Mouse (Mus musculus) neural tube, embryonic 14.5 days (tissue): ENCODE measurements around the gene Olfr372. TPM values are rescaled to one million over a fixed set of nuclear protein-coding genes. Genes with fewer than 3 reads are reported as not detected.
"Not testable (repeated sequence)": the region's sequence is repeated elsewhere in the genome, so short reads cannot be mapped to it uniquely, and the experiment has no call there.

Experiments
- ATAC-seq: fragments of 200-750 bp; cut with Nextera tagmentation; 2 replicates; pipeline ENCODE4 v1.8.0; 2017; ENCODE audit warnings: low read depth, mild to moderate bottlenecking, moderate TSS enrichment, moderate library complexity
- H3K27ac ChIP-seq: fragments of 300-500 bp; sonication (generic); 2 replicates; pipeline ENCODE4 v1.5.1; 2014; ENCODE audit warnings: low read depth, mild to moderate bottlenecking, control low read depth, low read length, moderate library complexity, mixed read lengths
- H3K27me3 ChIP-seq: fragments of 300-500 bp; sonication (generic); 2 replicates; pipeline ENCODE4 v1.6.1; 2014; ENCODE audit warnings: low read length; ENCODE audit not compliant: control insufficient read depth, insufficient read depth
- H3K36me3 ChIP-seq: fragments of 300-500 bp; sonication (generic); 2 replicates; pipeline ENCODE4 v1.6.1; 2014; ENCODE audit warnings: low read length, mixed read lengths; ENCODE audit not compliant: control insufficient read depth, insufficient read depth
- H3K4me1 ChIP-seq: fragments of 300-500 bp; sonication (generic); 2 replicates; pipeline ENCODE4 v1.6.1; 2014; ENCODE audit warnings: low read length; ENCODE audit not compliant: control insufficient read depth, insufficient read depth
- H3K4me2 ChIP-seq: fragments of 300-500 bp; sonication (generic); 2 replicates; pipeline ENCODE4 v1.6.1; 2014; ENCODE audit warnings: mild to moderate bottlenecking, low read depth, low read length, control low read depth
- H3K4me3 ChIP-seq: fragments of 300-500 bp; sonication (generic); 2 replicates; pipeline ENCODE4 v1.5.1; 2014; ENCODE audit warnings: low read depth, low read length, control low read depth, mixed read lengths
- H3K9ac ChIP-seq: fragments of 300-500 bp; sonication (generic); replicated peaks from 2 replicates; pipeline ENCODE4 v1.6.1; 2014; ENCODE audit warnings: low read depth, mild to moderate bottlenecking, control low read depth, low read length, mixed read lengths
- H3K9me3 ChIP-seq: fragments of 300-500 bp; sonication (generic); 2 replicates; pipeline ENCODE4 v1.6.1; 2016; ENCODE audit warnings: low read length; ENCODE audit not compliant: control insufficient read depth
- WGBS: fragments of 180-500 bp; shearing (Covaris S2); extraction: QIAGEN DNeasy Blood & Tissue Kit; methylation state at CpG from one replicate; pipeline ENCODE4 v1.1.7; 2014; 5-methylcytosine and 5-hydroxymethylcytosine counted together
- polyA plus RNA-seq: library from polyadenylated mRNA; unstranded; fragments of >200 nt; fragmentation: Nextera tagmentation; extraction: Ambion mirVana; gene quantifications from 2 replicates; pipeline ENCODE4 v1.2.1, GENCODE M21; 2014

Gene Olfr372
- not detected in 2 replicates for polyA plus RNA-seq

DNA sequence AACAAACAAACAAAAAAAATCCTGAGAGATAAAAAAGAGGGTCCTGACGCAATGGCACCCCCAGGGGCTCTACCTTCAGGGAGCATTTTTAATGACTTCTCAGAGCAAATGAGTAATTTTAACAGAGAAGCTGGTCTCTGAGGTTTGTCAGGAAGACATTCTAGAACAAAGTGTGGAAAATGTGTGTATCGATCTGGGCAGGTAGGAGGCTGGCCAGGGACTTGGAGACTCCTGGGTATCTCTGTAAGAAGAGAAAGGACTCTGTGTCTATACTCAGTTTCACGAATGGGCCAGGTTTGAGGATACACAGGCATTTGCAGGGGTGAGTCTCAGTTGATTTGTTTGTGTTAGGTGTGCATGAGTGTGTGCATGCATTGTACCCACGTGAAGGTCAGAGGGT, at the start of gene Olfr372:
Olfr372 (plus strand) TSS at position 301 of the 400 bp plus-strand sequence.
- not testable (repeated sequence) for H3K4me2 ChIP-seq, H3K36me3 ChIP-seq, H3K4me1 ChIP-seq, H3K4me3 ChIP-seq, ATAC-seq, H3K9ac ChIP-seq, H3K9me3 ChIP-seq, H3K27ac ChIP-seq, H3K27me3 ChIP-seq
- whole genome bisulfite sequencing, result 85% methylated on average over 4 of the region's 4 CpGs

DNA sequence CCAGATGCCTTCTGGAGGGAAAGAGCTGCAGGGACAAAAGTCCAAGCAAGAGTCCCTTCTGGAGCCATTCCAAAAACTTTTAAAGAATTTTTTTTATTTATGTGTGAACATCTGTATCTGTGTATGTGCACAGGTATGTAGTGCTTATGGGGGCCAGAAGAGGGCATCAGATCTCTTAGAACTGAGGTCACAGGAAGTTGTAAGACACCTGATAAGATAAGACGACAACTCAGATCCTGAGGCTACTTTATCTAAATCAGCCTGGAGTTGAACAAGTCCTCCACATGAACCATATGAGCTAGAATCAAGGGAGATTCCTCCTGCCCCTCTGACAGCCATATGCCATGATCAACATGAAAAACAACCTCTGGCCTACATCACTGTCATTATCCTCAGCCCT, 41.6 kb upstream of the Olfr372 start:
- no peak overlapping the region for H3K9ac ChIP-seq
- no peaks in the 10 kb centered on the region for H3K27me3 ChIP-seq
- no peaks in the 10 kb centered on the region for H3K9me3 ChIP-seq
- no peak overlapping the region for H3K27ac ChIP-seq
- 94% methylated on average over 1 of the region's 1 CpGs for WGBS
- no peak overlapping the region for H3K4me3 ChIP-seq
- H3K4me2 ChIP-seq, result no peak overlapping the region
- ATAC-seq, result no peak
- H3K36me3 ChIP-seq, result no peaks in the 10 kb centered on the region
- no peaks in the 10 kb centered on the region for H3K4me1 ChIP-seq

DNA sequence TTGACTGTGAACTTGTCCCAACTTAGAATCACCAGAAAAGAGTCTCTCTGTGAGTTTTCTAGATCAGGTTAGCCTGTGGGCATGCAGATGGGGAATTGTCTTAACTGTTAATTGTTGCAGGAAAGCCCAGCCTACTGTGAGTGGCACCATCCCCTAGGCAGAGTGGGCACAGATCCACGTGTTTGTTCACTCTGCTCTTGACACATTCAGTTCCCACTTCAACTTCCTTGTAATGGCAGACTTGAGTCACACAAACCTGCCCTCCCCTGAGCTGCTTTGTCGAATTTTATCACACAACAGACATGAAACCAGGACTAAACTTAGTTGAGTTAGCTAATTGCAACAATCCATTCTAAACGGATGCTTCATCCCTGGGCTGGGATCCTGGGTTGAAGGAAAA, 40.8 kb upstream of the Olfr372 start:
- Histone ChIP-seq H3K4me2 (no peak overlapping the region), H3K9me3 (no peaks in the 10 kb centered on the region), H3K9ac (no peak overlapping the region), H3K4me3 (no peak overlapping the region), H3K27ac (no peak overlapping the region), H3K27me3 (no peaks in the 10 kb centered on the region), H3K36me3 (no peaks in the 10 kb centered on the region), H3K4me1 (no peaks in the 10 kb centered on the region)
- WGBS, result 69% methylated on average over 3 of the region's 3 CpGs
- no peak for ATAC-seq

DNA sequence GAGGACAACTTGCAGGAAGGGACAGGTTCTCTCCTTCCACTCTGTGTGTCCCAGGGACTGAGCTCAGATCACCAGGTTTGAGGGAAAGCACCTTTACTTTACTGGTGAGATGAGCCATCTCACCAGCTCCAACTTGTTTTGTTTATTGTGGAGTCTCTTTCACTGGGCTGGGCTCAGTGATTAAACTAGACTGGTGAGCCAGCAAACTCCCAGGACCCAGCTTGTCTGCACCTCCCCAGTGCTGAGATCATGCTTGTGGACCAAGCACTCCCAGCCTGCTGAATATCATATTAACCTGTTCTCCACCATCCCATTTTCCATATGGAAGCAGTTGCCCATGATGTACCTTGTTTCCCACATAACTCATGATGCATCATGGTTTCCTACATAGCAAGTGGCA, 38.1 kb upstream of the Olfr372 start:
- Histone ChIP-seq H3K27ac (no peak overlapping the region), H3K27me3 (no peaks in the 10 kb centered on the region), H3K9ac (no peak overlapping the region), H3K9me3 (no peaks in the 10 kb centered on the region), H3K4me1 (no peaks in the 10 kb centered on the region), H3K36me3 (no peaks in the 10 kb centered on the region), H3K4me3 (no peak overlapping the region), H3K4me2 (no peak overlapping the region)
- ATAC-seq, result no peak

DNA sequence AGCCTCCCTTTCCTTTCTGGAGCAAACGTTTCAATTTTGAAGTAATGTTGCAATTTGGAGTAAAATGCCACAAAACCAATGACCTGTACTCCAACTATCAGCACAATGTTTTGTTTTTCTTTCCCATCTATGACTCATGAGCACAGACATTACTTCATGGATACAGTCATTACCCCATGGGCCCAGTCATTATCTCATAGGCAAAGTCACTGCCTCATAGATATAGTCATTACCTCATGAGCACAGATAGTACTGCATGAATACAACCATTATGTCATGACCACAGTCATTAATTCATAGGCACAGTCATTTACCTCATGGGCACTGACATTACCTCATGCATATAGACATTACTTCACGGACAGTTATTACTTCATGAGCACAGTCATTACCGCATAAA, 35.1 kb upstream of the Olfr372 start:
- Histone ChIP-seq H3K4me1 (no peaks in the 10 kb centered on the region), H3K9me3 (no peaks in the 10 kb centered on the region), H3K36me3 (no peaks in the 10 kb centered on the region), H3K4me3 (no peak overlapping the region), H3K9ac (no peak overlapping the region), H3K27me3 (no peaks in the 10 kb centered on the region), H3K4me2 (no peak overlapping the region), H3K27ac (no peak overlapping the region)
- 91% methylated on average over 3 of the region's 3 CpGs for whole genome bisulfite sequencing
- no peak for ATAC-seq

DNA sequence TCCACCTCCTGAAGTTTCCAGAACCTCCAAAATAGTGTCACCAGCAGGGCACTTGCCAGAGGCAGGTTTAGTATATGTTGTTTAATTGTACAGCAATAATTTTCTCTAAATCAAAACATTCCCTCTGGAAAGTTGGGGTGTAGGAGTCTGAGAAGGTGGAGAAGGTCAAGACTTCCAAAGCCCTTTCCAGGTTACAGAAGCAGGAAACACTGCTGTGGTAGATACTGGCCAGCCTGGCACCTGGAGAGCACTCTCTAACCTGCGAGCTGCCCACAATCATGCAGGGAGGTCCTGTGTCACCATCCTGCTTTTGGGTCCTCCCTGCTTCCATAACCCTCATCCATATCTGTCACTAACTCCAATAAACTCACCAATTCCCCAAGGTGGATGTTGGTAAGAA, 34.3 kb upstream of the Olfr372 start:
- H3K36me3 ChIP-seq, result no peaks in the 10 kb centered on the region
- H3K27ac ChIP-seq, result no peak overlapping the region
- no peaks in the 10 kb centered on the region for H3K9me3 ChIP-seq
- WGBS, result 67% methylated on average over 1 of the region's 1 CpGs
- H3K4me3 ChIP-seq, result no peak overlapping the region
- H3K4me2 ChIP-seq, result no peak overlapping the region
- no peaks in the 10 kb centered on the region for H3K4me1 ChIP-seq
- no peak overlapping the region for H3K9ac ChIP-seq
- no peak for ATAC-seq
- H3K27me3 ChIP-seq, result no peaks in the 10 kb centered on the region

DNA sequence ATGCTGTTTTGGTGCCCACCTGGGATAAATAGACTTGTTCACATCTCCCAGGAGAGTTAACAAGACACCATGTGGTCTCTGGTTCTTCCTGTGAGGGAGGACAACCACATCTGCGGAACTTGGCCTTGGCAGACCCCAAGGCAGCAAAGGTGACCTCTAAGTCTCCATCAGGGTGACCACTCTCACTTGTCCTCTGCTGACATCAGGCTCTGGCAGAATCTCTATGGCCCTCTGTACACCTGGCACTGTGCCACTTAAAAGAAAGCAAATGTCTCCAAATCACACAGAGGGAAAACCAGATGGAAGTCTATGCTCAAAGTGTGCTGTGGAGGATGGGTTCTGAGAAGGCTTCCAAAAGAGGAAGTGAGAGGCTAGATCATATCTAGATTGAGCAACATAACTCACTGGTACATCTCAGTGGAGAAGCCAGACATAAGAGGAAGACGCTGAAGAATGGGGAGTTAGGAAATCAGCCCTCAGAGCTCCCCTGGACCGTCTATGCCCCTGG, 32.8 kb upstream of the Olfr372 start:
- no peak overlapping the region for H3K9ac ChIP-seq
- no peaks in the 10 kb centered on the region for H3K4me1 ChIP-seq
- H3K4me3 ChIP-seq, result no peak overlapping the region
- ATAC-seq, result no peak
- H3K36me3 ChIP-seq, result no peaks in the 10 kb centered on the region
- H3K27me3 ChIP-seq, result no peaks in the 10 kb centered on the region
- WGBS, result 76% methylated on average over 3 of the region's 3 CpGs
- no peak overlapping the region for H3K27ac ChIP-seq
- no peaks in the 10 kb centered on the region for H3K9me3 ChIP-seq
- H3K4me2 ChIP-seq, result no peak overlapping the region

DNA sequence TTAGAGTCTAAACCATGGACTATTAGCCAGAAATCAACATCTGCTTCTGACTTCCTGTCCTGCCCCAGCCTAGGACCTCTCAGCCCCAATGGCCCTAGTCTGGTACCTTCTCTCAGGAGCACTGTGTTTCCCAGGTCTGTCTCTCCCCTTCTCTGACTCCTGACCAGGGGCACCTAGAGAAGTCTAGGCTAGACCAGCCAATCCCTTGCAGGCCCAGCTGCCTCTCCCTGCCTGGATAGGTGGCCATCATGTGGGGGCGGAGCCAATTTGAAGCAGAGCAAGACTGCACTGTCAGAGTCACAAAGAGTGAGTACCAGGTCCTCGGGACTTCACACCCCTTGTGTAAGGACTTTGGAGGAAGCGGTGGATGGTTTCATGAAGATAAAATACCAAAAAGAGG, 31.5 kb upstream of the Olfr372 start, which contains the start of gene Cyp4f18:
Cyp4f18 (minus strand) TSS at position 154 of the 400 bp plus-strand sequence.
- Histone ChIP-seq H3K9ac (no peak within 1 kb of the TSS), H3K4me2 (no peak within 1 kb of the TSS), H3K27ac (no peak within 1 kb of the TSS), H3K27me3 (no peaks in the 10 kb centered on the region), H3K4me1 (no peaks in the 10 kb centered on the region), H3K36me3 (no peaks in the 10 kb centered on the region), H3K4me3 (no peak within 1 kb of the TSS), H3K9me3 (no peaks in the 10 kb centered on the region)
- WGBS, result 82% methylated on average over 3 of the region's 3 CpGs
- no peak for ATAC-seq

DNA sequence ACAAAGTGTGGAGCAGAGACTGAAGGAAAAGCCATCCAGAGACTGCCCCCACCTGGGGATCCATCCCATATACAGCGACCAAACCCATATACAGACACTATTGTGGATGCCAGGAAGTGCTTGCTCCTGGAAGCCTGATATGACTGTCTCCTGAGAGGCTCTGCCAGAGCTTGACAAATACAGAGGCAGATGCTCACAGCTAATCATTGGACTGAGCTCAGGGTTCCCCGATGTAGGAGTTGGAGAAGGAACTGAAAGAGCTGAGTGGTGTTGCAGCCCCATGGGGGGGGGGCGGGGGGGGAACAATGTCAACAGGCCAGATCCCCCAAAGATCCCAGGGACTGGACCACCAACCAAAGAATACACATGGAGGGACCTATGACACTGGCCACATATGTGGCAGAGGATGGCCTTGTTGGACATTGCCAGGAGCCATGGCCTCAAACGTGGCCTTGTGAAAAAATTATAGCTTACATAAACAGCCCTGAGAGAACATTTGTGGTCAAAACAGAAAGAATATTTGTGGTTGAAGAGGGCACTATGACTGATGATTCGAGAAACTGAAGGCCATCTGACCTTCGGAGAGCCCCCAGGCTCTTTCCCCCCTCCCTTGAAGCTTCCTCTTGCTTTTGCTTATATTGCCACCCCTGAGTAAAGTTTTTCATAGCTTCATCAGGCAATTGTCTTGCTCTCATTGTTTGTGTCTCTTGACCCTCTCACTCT, 27.4 kb upstream of the Olfr372 start:
- not testable (repeated sequence) for H3K4me2 ChIP-seq, ATAC-seq, H3K27ac ChIP-seq, H3K9ac ChIP-seq, H3K9me3 ChIP-seq, H3K36me3 ChIP-seq, H3K27me3 ChIP-seq, H3K4me1 ChIP-seq, H3K4me3 ChIP-seq
- 70% methylated on average over 5 of the region's 6 CpGs for WGBS
